Mouse (Mus musculus): Measurements from ENCODE around the gene Slc6a9.

The Slc6a9 gene

DNA sequence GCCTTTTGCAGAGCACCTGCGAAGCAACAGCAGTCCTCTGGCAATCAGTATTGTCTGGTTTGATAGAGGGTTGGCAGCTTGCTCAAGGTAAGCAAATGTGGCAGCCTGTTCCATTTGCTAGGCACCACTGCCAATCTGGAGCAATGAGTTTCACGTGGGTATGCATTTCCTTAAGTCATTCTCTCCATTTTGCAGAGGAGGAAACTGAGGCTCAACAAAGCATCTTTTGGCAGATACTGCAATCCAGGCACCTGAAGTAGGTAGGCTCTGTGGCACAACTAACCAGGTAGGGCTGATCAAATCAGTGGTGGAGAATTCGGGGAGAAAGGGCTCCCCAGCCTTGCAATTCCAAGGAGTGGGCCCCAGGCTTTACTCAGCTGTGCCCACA lies at the start of gene Slc6a9:
TSS of gene Slc6a9 (plus strand) at position 50 of the 388 bp plus-strand sequence.
- peak; percentile 33 for DNase-seq

DNA sequence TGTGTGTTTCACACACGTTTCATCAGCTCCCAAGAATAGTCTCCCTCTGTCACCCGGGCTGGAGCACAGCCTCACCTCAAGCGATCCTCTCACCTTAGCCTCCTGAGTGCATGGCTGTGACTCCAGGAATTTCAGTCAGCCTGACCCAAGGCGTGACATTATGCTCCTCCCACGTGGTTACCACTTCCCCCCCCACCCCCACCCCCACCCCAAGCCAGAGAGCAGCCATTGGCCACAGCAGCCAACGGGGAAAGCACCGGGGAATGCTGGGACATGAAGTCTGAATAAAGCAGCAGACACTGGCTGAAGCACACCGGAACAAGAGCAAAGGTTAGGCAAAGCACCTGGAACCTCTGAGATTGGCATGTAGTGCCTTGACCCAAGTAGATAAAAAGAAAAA lies 47.3 kb upstream of the Slc6a9 start:
- DNase-seq: no peak

DNA sequence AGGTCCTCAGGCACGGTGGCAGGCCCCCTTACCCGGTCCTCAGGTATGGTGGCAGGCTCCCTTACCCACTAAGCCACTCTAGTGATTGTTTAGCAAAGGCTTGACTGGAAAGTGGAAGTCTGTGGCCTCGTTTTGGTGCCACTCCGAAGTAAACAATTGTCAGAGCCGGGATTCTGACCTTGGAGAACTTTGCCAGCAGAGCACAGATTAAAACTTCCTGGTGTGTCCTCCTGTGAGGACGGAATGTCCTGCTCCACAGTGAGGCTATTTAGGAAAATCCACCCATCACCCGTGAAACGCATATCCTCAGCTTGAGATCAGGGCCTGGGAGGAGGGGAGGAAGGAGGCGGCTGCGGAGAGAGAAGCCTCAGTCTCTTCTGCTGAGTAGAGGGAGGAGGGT lies 46.0 kb upstream of the Slc6a9 start:
- DNase-seq: no peak

DNA sequence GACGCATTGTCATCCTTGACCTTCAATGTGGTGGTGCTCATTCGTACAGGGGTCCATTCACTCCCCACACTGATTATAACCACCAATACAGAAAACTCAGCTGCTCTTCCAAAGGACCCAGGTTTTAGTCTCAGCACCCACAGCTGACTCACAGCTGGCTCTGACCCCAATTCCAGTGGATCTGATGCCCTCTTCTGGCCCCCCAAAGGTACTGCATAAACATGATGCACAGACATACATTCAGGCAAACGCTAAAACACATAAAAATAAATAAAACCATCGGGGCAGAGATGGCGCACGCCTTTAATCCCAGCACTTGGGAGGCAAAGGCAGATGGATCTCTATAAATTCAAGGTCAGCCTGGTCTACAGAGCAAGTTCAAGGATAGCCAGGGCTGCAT lies 34.4 kb upstream of the Slc6a9 start:
- no peak for DNase-seq

DNA sequence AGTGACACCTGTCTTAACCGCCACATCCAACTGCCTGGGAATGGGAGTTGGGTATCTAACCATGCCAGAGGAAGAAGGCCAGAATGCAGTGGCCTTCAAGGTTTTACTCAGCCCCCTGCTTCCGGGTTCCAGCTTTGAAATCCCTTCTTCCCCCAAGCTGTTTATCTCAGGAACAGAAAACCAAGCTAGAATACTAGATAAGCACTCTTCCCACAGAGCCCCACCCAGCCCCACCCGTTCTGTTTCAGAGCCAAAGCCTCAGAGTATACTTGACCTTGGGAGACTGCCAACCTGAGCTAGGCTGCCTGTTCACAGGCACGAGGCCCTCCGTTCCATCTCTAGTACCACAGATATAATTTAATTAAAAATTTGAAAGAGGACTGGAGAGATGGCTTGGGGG lies 27.3 kb upstream of the Slc6a9 start:
- no peak for DNase-seq

DNA sequence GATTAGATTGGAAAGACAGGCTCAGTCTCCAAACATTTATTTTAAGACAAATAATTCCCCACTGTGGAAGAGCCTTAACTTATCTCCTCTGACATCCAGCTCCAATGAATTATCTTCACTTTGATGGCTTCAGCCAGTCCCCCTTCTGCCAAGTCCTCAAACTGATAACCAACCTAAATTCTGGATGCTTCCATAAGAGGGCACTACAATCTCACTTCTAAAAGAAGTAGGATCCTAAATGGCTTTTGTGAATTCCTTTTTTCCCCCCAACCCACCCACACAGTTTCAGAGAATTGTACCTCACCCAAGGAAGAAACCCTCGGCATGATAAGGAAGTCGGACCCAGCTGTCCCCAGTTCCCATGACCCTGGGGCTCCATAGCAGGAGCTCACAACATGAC lies 23.4 kb upstream of the Slc6a9 start:
- no peak for DNase-seq

DNA sequence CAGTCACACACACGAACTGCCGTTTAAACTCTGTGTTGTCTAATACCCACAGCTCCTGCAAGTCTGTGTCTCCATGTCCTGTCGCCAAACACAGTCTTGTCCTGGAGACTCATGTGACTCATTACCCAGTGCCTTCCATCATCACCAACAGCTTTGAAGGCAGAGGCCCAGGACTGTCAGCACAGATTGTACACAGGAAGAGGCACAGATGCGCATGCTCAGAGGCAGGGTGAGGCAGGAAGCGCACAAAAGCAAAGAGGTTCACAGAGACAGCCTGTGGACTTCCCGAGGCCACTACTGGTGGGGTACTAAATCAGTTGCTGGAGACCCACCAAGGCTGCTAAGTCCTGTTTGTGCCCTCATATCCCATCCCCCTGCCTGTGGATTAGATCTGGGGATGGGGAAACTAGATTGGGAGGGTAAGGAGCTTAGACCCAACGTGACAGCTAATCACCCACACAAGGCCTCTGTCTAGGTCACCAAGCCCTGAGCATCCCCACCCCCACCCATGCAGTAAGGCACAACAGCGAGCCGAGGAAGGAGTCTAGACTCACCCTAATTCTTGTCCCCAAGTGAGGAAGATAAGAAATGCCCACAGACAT lies 20.6 kb upstream of the Slc6a9 start:
- DNase-seq: no peak

DNA sequence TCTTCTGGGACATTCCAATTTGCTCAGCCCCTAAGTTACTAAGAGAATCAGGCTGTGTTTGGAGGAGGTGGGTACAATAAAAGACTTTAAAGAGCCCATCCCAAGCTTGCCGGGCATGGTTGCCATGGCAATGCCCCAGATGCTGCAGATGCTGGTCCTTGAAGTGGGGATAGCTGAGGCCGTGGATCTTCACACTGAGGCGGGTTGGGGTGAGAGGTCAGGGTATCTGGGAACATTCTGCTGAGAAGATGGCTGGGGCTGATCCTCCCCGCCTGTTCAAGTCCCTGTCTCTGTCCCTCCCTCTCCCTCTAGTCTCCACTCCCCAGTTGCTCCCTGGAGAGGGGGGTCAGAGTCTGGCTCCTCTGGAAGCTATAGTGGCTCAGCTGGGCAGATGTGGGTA lies 20.0 kb upstream of the Slc6a9 start:
- DNase-seq: no peak

DNA sequence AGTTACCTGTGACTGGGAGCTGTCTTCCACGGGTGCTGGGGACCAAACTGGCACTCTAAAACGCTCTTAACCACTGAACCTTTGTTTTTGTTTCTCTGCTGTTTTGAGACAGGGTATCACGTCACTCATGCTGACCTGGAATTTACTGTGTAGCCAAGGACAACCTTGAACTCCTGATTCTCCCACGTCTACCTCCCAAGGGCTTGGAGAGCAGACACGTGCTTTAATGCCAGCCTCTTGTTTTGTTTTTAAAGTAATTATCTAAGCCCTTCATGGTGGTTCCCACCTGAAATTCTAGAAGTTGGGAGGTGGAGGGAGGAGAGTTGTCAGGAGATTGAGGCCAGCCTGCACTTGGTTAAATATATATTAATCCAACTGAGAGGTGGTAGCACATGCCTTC lies 17.5 kb upstream of the Slc6a9 start:
- DNase-seq: no peak

DNA sequence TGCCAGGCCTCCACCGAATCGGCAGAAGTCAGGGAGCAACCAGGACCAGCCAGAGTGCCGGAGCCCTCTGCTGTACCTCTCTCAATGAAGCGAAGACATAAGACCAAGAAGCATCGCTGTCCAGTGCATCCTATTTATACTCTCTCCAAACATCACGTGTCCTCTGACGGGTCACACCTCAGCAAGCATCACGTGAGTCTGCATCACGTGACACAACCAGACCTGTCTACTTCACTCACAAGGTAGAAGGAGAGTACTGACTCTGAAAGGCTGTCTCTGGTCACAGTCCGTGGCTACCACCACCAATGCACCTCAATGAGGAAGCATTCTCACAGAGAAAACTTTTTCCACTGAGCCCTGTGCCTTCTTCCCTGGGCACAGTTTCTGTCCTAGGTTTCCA lies 16.3 kb upstream of the Slc6a9 start:
- DNase-seq: no peak

DNA sequence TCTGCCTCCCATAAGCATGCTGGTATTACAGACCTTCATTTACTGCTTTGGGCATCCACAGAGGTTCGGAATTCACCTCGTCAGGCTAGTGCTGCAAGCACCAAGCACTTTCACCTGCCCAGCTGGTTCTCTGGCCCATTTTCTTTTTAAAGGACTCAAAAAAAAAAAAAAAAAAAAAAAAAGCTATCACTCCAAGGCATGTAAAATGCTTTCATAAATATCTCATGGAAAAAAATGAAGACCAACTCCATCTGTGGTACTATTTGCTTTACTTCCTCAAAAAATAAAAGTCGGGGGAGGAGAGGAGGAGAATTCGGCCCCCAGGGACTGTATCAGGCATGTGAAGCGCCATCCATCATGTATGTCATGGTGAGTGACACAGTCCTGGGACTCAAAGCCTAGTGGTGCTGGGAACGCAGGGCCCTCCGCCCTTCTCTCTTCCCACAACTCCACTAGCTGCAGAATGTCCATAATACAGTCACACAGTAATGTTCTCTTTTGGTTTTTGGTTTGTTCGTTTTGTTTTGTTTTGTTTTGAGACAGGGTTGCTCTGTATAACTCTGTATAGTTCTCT lies 5.6 kb upstream of the Slc6a9 start:
- DNase-seq: peak; percentile 2

DNA sequence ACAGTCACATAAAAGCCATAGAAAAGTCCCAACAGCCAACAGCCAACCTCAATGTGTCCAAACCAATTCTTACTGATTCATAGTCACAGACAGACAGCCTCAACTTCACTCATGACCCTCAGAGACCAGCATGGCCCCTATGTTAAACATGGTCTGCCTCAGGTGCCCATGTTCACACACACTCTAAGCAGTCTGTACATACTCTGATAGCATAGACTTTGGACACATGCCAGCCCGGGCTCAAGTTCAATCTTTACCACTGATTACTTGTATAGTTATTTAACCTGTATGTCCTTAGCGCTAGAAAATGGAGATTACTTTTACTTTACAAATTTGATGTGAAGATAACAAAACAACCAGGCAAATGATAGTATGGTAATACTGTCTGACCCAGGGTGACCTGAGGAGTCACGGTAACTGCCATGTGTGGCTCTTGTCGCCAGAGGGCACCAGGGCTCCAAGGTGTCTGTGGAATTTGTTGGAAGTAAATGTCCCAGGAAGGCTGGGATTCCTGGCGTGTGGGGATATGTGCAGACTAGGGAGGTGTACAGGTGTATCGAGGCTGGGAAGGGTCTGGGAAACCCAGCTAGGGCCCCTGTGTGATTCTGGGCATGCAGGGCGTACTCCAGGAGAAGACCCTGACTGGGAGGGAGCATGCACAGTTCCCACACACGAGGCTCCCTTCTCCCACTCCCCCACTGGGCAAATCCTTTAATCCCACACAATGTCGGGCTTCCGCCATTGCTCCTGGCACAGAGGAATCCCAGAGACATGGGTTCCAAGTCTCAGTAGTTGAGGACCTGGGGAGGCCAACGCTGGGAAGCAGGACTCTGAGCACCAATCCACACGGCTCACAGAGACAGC lies 4.8 kb upstream of the Slc6a9 start:
- peak; percentile 74 for DNase-seq

DNA sequence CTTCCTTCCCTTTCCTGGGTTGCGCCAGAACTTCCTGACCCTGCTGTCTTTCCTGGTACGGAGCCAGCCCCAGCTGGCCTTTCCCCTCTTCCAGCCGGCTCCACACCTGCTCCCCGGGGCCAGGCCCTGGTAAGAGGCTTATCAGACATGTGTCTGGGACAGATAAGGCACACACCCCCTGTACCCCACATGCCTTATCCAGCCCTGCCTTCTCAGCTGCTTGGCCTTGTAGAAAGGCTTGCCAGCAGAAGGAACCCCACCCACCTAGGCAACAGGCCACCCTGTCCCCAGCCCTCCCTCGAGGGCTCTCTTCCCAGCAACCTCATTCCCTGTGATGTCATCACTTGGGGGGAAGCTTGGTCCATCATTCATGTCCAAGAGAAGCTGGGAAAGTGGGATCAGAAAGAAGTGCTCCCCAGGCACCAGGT lies 4.2 kb upstream of the Slc6a9 start:
- DNase-seq: peak; percentile 50

DNA sequence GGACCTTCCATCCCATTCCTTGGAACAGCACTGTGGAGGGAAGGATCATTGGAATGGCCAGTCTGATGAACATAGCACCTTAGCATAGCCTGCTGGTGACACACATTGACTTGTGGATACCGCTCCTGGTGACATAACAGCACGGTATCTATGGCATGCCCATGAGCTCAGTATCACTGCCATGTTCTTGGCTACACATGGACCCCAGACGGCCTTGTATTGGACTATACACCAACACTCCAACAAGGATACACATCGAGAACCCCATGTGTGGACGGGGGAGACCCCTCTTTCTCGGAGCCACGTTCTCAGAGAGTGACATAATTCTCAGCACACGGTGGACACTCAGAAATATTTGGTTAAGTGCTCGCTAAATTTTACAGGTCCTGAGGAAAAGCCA lies 3.5 kb upstream of the Slc6a9 start:
- no peak for DNase-seq

DNA sequence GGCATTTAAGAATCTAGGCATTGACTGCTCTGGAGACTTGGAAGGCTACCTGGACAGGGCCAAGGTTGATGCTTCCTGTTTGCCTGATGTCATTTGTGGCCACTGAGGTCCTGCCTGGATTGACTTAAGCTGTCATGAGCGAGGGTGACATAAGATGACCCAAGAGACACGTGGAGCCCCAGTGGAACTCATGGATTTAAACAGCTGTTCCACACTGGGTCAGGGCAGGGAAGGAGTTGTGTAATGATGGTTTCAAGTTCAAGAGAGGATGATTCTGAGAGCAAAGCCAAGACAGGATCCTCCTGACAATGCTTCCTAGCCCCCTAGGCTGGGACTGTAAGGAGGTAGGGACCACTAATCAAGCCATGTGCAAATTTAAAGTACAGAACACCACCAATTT lies 2.8 kb upstream of the Slc6a9 start:
- DNase-seq: no peak

DNA sequence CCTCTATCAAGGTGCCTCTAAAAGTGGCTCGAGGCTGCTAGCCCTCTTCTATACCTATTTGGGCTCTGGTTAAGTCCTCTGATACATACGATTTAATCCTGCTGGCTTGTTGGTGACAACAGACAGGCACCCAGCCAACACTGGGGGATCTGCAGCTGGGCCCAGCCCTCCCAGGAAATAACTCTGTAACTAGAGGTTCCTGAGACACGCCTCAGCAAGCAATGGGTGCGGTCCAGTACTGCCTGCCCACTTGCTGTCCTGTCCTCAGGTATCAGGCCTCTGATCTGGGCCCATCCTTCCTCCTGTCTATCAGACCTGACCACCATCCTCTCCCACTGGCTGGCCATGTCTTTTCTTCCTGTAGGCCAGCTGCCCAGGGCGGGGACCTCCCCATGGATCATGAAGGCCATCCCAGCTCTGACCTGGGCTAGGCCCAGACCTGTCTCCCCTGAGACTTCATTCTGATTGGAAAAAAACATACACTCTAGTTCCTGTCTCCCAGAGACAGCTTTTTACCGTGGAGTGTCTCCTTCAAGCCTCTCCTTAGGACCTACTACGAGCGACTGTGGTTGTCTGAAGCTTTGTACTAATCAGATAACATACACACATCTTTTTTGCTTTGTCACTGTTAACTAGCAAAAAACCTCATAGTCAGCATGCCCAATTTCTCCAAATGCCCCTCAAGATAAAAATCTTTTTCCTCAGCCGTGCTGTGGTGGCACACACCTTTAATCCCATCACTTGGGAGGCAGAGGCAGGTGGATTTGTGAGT lies 2.2 kb upstream of the Slc6a9 start:
- peak; percentile 7 for DNase-seq

DNA sequence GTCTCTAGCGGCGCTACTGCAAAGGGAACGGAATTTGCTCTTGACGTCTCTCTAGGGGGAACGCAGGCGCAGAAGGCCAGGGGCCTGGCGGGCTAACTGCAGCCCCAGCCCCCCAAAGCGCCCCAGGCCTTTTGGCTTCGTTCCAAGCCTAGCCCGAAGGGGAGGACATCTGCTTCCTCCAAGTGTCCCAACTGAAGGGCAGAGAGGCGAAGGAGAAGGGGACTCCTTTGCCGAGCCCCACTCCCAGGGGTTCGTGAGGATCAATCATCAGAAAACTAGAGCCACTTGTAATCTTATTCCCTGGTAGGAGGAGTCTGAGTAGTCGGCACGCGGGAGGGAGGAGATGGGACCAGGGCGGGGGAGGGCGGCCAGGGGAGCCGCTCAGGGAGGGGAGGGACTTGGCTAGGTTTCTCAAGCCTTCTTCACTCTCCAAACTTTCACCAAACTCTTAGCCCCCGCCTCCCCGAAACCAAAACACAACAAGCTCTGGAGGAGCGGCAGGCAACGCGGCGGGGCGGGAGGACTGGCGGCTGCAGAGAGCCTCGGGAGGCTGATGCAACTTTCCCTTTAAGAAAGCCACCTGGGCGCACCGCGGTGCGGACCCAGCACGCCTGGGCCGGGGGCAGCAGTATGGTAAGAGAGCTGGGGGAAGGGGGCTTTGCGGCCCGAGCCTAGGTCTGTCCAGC lies 682 bp downstream of the Slc6a9 start:
- DNase-seq: peak; percentile 71

DNA sequence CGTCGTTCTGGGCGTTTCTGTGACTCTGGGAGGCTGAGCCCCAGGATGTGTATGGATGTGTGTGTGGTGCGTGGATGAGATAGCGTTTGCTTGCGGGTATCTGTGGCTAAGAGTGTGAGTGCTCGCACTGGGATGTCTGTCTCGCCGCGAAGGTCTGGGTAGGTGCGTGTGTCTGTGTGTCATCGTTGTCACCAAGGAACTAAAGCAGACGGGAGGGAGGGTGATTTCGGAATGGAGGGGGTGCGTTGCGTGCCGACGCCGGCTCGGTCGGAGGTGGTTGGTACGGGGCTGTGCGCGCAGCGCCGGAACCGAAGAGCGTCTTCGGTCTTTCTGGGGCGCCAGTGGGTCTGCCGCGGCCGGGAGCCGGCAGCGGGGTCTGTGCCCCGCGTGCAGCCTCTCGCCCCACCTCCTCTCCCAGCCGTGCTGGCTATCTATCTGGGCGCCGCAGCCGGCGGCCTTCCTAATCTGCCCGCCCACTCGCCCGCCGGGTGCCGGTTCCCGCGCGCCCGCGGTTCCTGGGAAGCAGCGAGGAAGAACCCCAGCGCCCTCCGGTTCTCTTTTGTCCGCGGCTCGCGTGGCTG lies 1.3 kb downstream of the Slc6a9 start:
- peak; percentile 64 for DNase-seq

DNA sequence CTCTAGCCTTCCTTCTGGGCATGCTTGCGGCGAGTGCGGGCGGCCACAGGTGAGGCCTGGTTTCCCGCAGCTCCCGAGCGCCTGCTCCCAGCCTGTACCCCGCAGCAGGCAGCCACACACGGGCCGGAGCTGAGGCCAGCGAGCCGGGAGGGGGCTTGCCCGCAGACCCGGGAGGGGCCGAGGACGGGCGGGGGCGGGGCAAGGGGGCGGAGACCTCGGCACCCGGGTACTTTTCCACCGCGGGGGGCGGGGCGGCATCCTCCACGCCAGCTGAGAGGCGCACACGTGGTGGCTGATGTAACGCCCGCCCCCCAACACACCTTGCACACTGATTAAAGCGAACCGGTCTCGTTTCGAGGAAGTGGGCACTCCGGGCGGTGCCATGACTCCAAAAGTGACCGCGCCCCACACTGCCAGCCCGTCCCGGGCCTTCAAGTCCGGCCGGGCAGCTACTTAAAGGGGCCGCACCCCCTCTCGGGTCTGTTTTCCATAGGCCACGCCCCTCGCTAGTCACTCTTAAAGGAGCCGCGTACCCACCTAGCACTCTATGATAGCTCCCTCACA lies 2.0 kb downstream of the Slc6a9 start:
- peak; percentile 90 for DNase-seq

DNA sequence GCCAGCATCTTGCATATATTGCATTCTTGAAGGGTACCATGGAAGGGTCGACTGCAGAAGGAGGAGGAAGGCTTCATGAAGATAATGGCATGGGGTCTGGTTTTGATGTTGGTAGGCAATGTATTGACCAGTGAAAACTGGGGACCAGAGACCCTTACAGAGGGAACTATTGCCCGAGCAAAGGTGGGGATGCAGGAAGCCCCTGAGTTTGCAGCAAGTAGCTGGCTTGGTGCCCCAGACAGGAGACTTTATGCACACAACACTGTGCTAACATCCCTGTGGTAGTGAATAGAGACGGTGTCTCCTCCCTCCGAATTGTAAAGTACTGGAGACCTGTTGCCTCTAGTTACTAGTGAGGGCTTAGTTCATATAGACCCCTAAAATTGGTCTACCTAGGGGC lies 3.0 kb downstream of the Slc6a9 start:
- peak; percentile 50 for DNase-seq

DNA sequence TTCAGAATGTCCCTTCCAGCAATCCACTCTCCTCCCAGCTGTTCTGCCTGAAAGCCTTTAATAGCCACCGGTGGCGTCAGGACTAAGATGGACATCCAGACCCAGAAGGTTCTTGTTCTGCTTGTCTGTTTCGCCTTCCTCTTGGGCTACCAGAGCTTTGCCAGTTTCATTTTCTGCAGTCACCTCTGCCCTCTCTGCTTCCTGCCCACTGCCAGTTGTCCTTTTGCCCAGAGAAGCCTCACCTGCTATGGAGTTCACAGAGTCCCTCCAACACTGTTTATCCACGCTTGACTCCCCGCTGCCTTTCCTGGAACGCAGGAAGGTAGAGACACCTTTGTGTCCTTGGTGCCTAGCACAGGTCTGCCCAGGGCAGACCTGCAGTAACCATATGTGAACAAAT lies 5.1 kb downstream of the Slc6a9 start:
- DNase-seq: no peak

DNA sequence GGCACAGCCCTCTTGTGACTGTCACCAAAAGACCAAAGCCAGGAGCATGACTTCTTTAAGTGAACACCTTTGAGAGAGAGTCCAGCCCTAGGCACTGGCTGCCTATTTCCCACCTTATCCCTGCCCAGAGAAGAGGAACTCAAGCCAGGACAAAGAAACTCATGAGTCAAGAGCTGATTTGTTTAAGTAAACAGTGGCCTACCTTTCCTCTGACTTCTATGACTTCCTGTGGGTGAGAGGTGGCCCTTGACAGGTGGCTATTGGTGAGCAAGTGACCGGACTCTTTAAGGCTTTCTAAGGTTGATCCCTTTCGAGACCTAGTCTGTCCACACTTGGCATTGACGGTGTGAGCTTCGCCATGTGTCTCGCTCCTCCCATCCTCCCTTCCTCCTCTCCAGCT lies 6.5 kb downstream of the Slc6a9 start:
- no peak for DNase-seq

All from cerebellum, adult 9-11 months (tissue).